Mouse (Mus musculus): ENCODE measurements around the gene Gab1. TPM values are rescaled to one million over a fixed set of nuclear protein-coding genes. Genes with fewer than 3 reads are reported as not detected.

Gene Gab1
- polyA plus RNA-seq, 1 experiment from 2014 or later, result 22.4 TPM

GRCm38 (mm10) chr8:80911400-80911799 is 31.1 kb upstream of the Gab1 start:
- Histone ChIP-seq H3K4me2 (ENCODE audit: low read depth, low read length) (no peak overlapping the region), H3K4me1 (replicated peaks; ENCODE audit: control insufficient read depth, insufficient read depth, low read length) (peaks cover 21% of the 10 kb centered on the region)
- WGBS, result 82% methylated on average over 5 of the region's 5 CpGs

GRCm38 (mm10) chr8:80908262-80908907 is 28.1 kb upstream of the Gab1 start:
- H3K9ac ChIP-seq (ENCODE audit: low read length), result no peak overlapping the region
- no peaks in the 10 kb centered on the region for H3K9me3 ChIP-seq (ENCODE audit: control insufficient read depth, low read length)
- H3K4me2 ChIP-seq (ENCODE audit: low read depth, low read length), result no peak overlapping the region
- WGBS, result 21% methylated on average over 6 of the region's 6 CpGs
- H3K36me3 ChIP-seq (ENCODE audit: control insufficient read depth, insufficient read depth, low read length), result no peaks in the 10 kb centered on the region
- peak overlapping the region; percentile 38 for H3K27ac ChIP-seq (ENCODE audit: low read length)
- peaks cover 17% of the 10 kb centered on the region for H3K4me1 ChIP-seq (replicated peaks; ENCODE audit: control insufficient read depth, insufficient read depth, low read length)
- no peak for ATAC-seq (ENCODE audit: low read depth)
- H3K4me3 ChIP-seq (ENCODE audit: low read length), result no peak overlapping the region
- no peaks in the 10 kb centered on the region for H3K27me3 ChIP-seq (ENCODE audit: control insufficient read depth, insufficient read depth, low read depth, low read length)

More at GRCm38 (mm10) chr8:80911400-80911799, 31.1 kb upstream of the Gab1 start:
- no peak overlapping the region for H3K9ac ChIP-seq (ENCODE audit: low read length)
- no peaks in the 10 kb centered on the region for H3K36me3 ChIP-seq (ENCODE audit: control insufficient read depth, insufficient read depth, low read length)
- H3K27ac ChIP-seq (ENCODE audit: low read length), result no peak overlapping the region
- no peaks in the 10 kb centered on the region for H3K27me3 ChIP-seq (ENCODE audit: control insufficient read depth, insufficient read depth, low read depth, low read length)
- no peaks in the 10 kb centered on the region for H3K9me3 ChIP-seq (ENCODE audit: control insufficient read depth, low read length)
- no peak for ATAC-seq (ENCODE audit: low read depth)
- H3K4me3 ChIP-seq (ENCODE audit: low read length), result no peak overlapping the region

GRCm38 (mm10) chr8:80902354-80902753 is 22.0 kb upstream of the Gab1 start:
- no peaks in the 10 kb centered on the region for H3K9me3 ChIP-seq (ENCODE audit: control insufficient read depth, low read length)
- H3K4me2 ChIP-seq (ENCODE audit: low read depth, low read length), result no peak overlapping the region
- no peaks in the 10 kb centered on the region for H3K27me3 ChIP-seq (ENCODE audit: control insufficient read depth, insufficient read depth, low read depth, low read length)
- ATAC-seq (ENCODE audit: low read depth), result no peak
- no peak overlapping the region for H3K27ac ChIP-seq (ENCODE audit: low read length)
- no peaks in the 10 kb centered on the region for H3K36me3 ChIP-seq (ENCODE audit: control insufficient read depth, insufficient read depth, low read length)
- no peak overlapping the region for H3K9ac ChIP-seq (ENCODE audit: low read length)
- no peaks in the 10 kb centered on the region for H3K4me1 ChIP-seq (replicated peaks; ENCODE audit: control insufficient read depth, insufficient read depth, low read length)
- WGBS, result 77% methylated on average over 9 of the region's 9 CpGs
- H3K4me3 ChIP-seq (ENCODE audit: low read length), result no peak overlapping the region

- peaks cover 9% of the 10 kb centered on the region for H3K4me1 ChIP-seq (replicated peaks; ENCODE audit: control insufficient read depth, insufficient read depth, low read length)
- ATAC-seq (ENCODE audit: low read depth), result no peak
- no peaks in the 10 kb centered on the region for H3K9me3 ChIP-seq (ENCODE audit: control insufficient read depth, low read length)
- no peaks in the 10 kb centered on the region for H3K27me3 ChIP-seq (ENCODE audit: control insufficient read depth, insufficient read depth, low read depth, low read length)
- H3K4me3 ChIP-seq (ENCODE audit: low read length), result no peak overlapping the region
- no peaks in the 10 kb centered on the region for H3K36me3 ChIP-seq (ENCODE audit: control insufficient read depth, insufficient read depth, low read length)
- H3K27ac ChIP-seq (ENCODE audit: low read length), result no peak overlapping the region
- H3K4me2 ChIP-seq (ENCODE audit: low read depth, low read length), result no peak overlapping the region
- H3K9ac ChIP-seq (ENCODE audit: low read length), result no peak overlapping the region
These were observed 19.0 kb upstream of the Gab1 start for GRCm38 (mm10) chr8:80899364-80899763.

GRCm38 (mm10) chr8:80896026-80896425 is 15.7 kb upstream of the Gab1 start:
- H3K9ac ChIP-seq (ENCODE audit: low read length), result no peak overlapping the region
- H3K9me3 ChIP-seq (ENCODE audit: control insufficient read depth, low read length), result no peaks in the 10 kb centered on the region
- H3K36me3 ChIP-seq (ENCODE audit: control insufficient read depth, insufficient read depth, low read length), result no peaks in the 10 kb centered on the region
- no peaks in the 10 kb centered on the region for H3K27me3 ChIP-seq (ENCODE audit: control insufficient read depth, insufficient read depth, low read depth, low read length)
- peaks cover 9% of the 10 kb centered on the region for H3K4me1 ChIP-seq (replicated peaks; ENCODE audit: control insufficient read depth, insufficient read depth, low read length)
- H3K4me3 ChIP-seq (ENCODE audit: low read length), result no peak overlapping the region
- H3K27ac ChIP-seq (ENCODE audit: low read length), result peak overlapping the region; percentile 86
- H3K4me2 ChIP-seq (ENCODE audit: low read depth, low read length), result no peak overlapping the region
- 55% methylated on average over 5 of the region's 5 CpGs for WGBS
- ATAC-seq (ENCODE audit: low read depth), result peak; percentile 51; the same call in 1 of the 2 replicates

GRCm38 (mm10) chr8:80895397-80895796 is 15.1 kb upstream of the Gab1 start:
- Histone ChIP-seq H3K4me2 (ENCODE audit: low read depth, low read length) (peak overlapping the region; percentile 51), H3K27me3 (ENCODE audit: control insufficient read depth, insufficient read depth, low read depth, low read length) (no peaks in the 10 kb centered on the region), H3K9me3 (ENCODE audit: control insufficient read depth, low read length) (no peaks in the 10 kb centered on the region), H3K36me3 (ENCODE audit: control insufficient read depth, insufficient read depth, low read length) (no peaks in the 10 kb centered on the region), H3K27ac (ENCODE audit: low read length) (peak overlapping the region; percentile 86), H3K9ac (ENCODE audit: low read length) (0 out of 2 replicates have a peak overlapping the region, but pooled peaks have one; percentile 37), H3K4me1 (replicated peaks; ENCODE audit: control insufficient read depth, insufficient read depth, low read length) (peaks cover 9% of the 10 kb centered on the region), H3K4me3 (ENCODE audit: low read length) (peak overlapping the region; percentile 22)
- peak; percentile 89 for ATAC-seq (ENCODE audit: low read depth)
- 22% methylated on average over 6 of the region's 6 CpGs for WGBS

GRCm38 (mm10) chr8:80894528-80894927 is 14.2 kb upstream of the Gab1 start:
- H3K27ac ChIP-seq (ENCODE audit: low read length), result no peak overlapping the region; the same call in 1 of the 2 replicates
- no peak for ATAC-seq (ENCODE audit: low read depth)
- 68% methylated on average over 3 of the region's 3 CpGs for WGBS

GRCm38 (mm10) chr8:80879426-80880195 is 708 bp downstream of the Gab1 start:
- 0% methylated on average over 85 of the region's 90 CpGs for WGBS
- ATAC-seq (ENCODE audit: low read depth), result peak; percentile 80

More at GRCm38 (mm10) chr8:80894528-80894927, 14.2 kb upstream of the Gab1 start:
- Histone ChIP-seq H3K36me3 (ENCODE audit: control insufficient read depth, insufficient read depth, low read length) (no peaks in the 10 kb centered on the region), H3K4me2 (ENCODE audit: low read depth, low read length) (no peak overlapping the region), H3K27me3 (ENCODE audit: control insufficient read depth, insufficient read depth, low read depth, low read length) (no peaks in the 10 kb centered on the region), H3K9me3 (ENCODE audit: control insufficient read depth, low read length) (no peaks in the 10 kb centered on the region), H3K4me1 (replicated peaks; ENCODE audit: control insufficient read depth, insufficient read depth, low read length) (peaks cover 9% of the 10 kb centered on the region), H3K9ac (ENCODE audit: low read length) (no peak overlapping the region), H3K4me3 (ENCODE audit: low read length) (no peak overlapping the region)

GRCm38 (mm10) chr8:80878801-80879425 is 1.4 kb downstream of the Gab1 start:
- under 1% methylated on average over 26 of the region's 26 CpGs for WGBS
- no peaks in the 10 kb centered on the region for H3K36me3 ChIP-seq (ENCODE audit: control insufficient read depth, insufficient read depth, low read length)
- H3K27ac ChIP-seq (ENCODE audit: low read length), result peak overlapping the region; percentile 100
- no peaks in the 10 kb centered on the region for H3K27me3 ChIP-seq (ENCODE audit: control insufficient read depth, insufficient read depth, low read depth, low read length)
- H3K4me1 ChIP-seq (replicated peaks; ENCODE audit: control insufficient read depth, insufficient read depth, low read length), result peaks cover 13% of the 10 kb centered on the region
- no peak for ATAC-seq (ENCODE audit: low read depth)
- peak overlapping the region; percentile 93 for H3K4me3 ChIP-seq (ENCODE audit: low read length)
- H3K9ac ChIP-seq (ENCODE audit: low read length), result peak overlapping the region; percentile 97
- H3K9me3 ChIP-seq (ENCODE audit: control insufficient read depth, low read length), result no peaks in the 10 kb centered on the region
- peak overlapping the region; percentile 75 for H3K4me2 ChIP-seq (ENCODE audit: low read depth, low read length)

More at GRCm38 (mm10) chr8:80879426-80880195, 708 bp downstream of the Gab1 start:
- no peaks in the 10 kb centered on the region for H3K27me3 ChIP-seq (ENCODE audit: control insufficient read depth, insufficient read depth, low read depth, low read length)
- peak overlapping the region; percentile 97 for H3K9ac ChIP-seq (ENCODE audit: low read length)
- peaks cover 13% of the 10 kb centered on the region for H3K4me1 ChIP-seq (replicated peaks; ENCODE audit: control insufficient read depth, insufficient read depth, low read length)
- H3K4me2 ChIP-seq (ENCODE audit: low read depth, low read length), result peak overlapping the region; percentile 75
- no peaks in the 10 kb centered on the region for H3K9me3 ChIP-seq (ENCODE audit: control insufficient read depth, low read length)
- H3K27ac ChIP-seq (ENCODE audit: low read length), result peak overlapping the region; percentile 100
- peak overlapping the region; percentile 93 for H3K4me3 ChIP-seq (ENCODE audit: low read length)
- no peaks in the 10 kb centered on the region for H3K36me3 ChIP-seq (ENCODE audit: control insufficient read depth, insufficient read depth, low read length)
